Mouse (Mus musculus) kidney, embryonic 16.5 days (tissue): Measurements from ENCODE around the gene Gfod1. TPM values are rescaled to one million over a fixed set of nuclear protein-coding genes. Genes with fewer than 3 reads are reported as not detected.

Source experiments
- ATAC-seq: fragments of 200-750 bp; cut with Nextera tagmentation; 2 replicates; pipeline ENCODE4 v1.8.0; 2017; ENCODE audit warnings: moderate TSS enrichment; ENCODE audit not compliant: low FRiP score, low TSS enrichment
- H3K27ac ChIP-seq: fragments of 300-500 bp; sonication (generic); 2 replicates; pipeline ENCODE4 v1.5.1; 2014; ENCODE audit warnings: low read length
- H3K27me3 ChIP-seq: fragments of 300-500 bp; sonication (generic); 2 replicates; pipeline ENCODE4 v1.6.1; 2014; ENCODE audit warnings: low read length, control low read depth, mixed read lengths; ENCODE audit not compliant: insufficient read depth
- H3K36me3 ChIP-seq: fragments of 300-500 bp; sonication (generic); 2 replicates; pipeline ENCODE4 v1.6.1; 2014; ENCODE audit warnings: low read length, control low read depth, mixed read lengths; ENCODE audit not compliant: insufficient read depth
- H3K4me1 ChIP-seq: fragments of 300-500 bp; sonication (generic); 2 replicates; pipeline ENCODE4 v1.6.1; 2014; ENCODE audit warnings: low read length, control low read depth, mixed read lengths; ENCODE audit not compliant: insufficient read depth
- H3K4me2 ChIP-seq: fragments of 300-500 bp; sonication (generic); replicated peaks from 2 replicates; pipeline ENCODE4 v1.6.1; 2014; ENCODE audit warnings: low read depth, low read length
- H3K4me3 ChIP-seq: fragments of 300-500 bp; sonication (generic); 2 replicates; pipeline ENCODE4 v1.5.1; 2014; ENCODE audit warnings: mild to moderate bottlenecking, low read length
- H3K9ac ChIP-seq: fragments of 300-500 bp; sonication (generic); replicated peaks from 2 replicates; pipeline ENCODE4 v1.6.1; 2014; ENCODE audit warnings: low read length
- H3K9me3 ChIP-seq: fragments of 300-500 bp; sonication (generic); 2 replicates; pipeline ENCODE4 v1.6.1; 2016; ENCODE audit warnings: low read length, control low read depth
- WGBS: fragments of 180-500 bp; shearing (Covaris S2); extraction: QIAGEN DNeasy Blood & Tissue Kit; methylation state at CpG from one replicate; pipeline ENCODE4 v1.1.7; 2014; 5-methylcytosine and 5-hydroxymethylcytosine counted together
- polyA plus RNA-seq: library from polyadenylated mRNA; unstranded; fragments of >200 nt; fragmentation: Nextera tagmentation; extraction: Ambion mirVana; gene quantifications from 2 replicates; pipeline ENCODE4 v1.2.1, GENCODE M21; 2015

Gfod1 gene
- polyA plus RNA-seq, 1 experiment from 2014 or later = 0.36 TPM

GRCm38 (mm10) chr13:43146515-43147258 is 157.3 kb downstream of the Gfod1 start:
- Histone ChIP-seq H3K4me1 (peaks cover 26% of the 10 kb centered on the region), H3K36me3 (peaks cover 2% of the 10 kb centered on the region; the same call in 1 of the 2 replicates), H3K4me3 (no peak overlapping the region), H3K9me3 (no peaks in the 10 kb centered on the region), H3K27me3 (no peaks in the 10 kb centered on the region), H3K4me2 (no peak overlapping the region), H3K27ac (peak overlapping the region; percentile 71), H3K9ac (no peak overlapping the region)
- WGBS = 27% methylated on average over 8 of the region's 8 CpGs
- ATAC-seq = peak; percentile 93

Other genes starting within 250 kb of the Gfod1 start
- gene Tbc1d7, start 132.7 kb downstream of the Gfod1 start, polyA plus RNA-seq = 57.3 and 58.0 TPM in 2 replicates
- 19.6 TPM in 2 replicates for gene Sirt5, start 61.3 kb upstream of the Gfod1 start, polyA plus RNA-seq
- gene Nol7, start 94.2 kb upstream of the Gfod1 start, polyA plus RNA-seq = 97.7 and 106 TPM in 2 replicates
- gene Ranbp9, start 177.1 kb upstream of the Gfod1 start, polyA plus RNA-seq = 8.4 and 9.1 TPM in 2 replicates